Mouse (Mus musculus): ENCODE measurements around the gene Haus6. TPM values are rescaled to one million over a fixed set of nuclear protein-coding genes. Genes with fewer than 3 reads are reported as not detected.

The Haus6 gene
- polyA plus RNA-seq, 1 experiment from 2014 or later, result 10.6 TPM

GRCm38 (mm10) chr4:86612289-86612620 lies 400 bp upstream of the Haus6 start:
- H3K4me3 ChIP-seq (ENCODE audit: control insufficient read depth in 1 of 2, insufficient read depth in 1 of 2, low read depth in 1 of 2, low read length in 2 of 2), result peak overlapping the region; percentile 45 to 70
- peak overlapping the region; percentile 84 for H3K4me2 ChIP-seq (ENCODE audit: low read length)
- no peak for ATAC-seq (ENCODE audit: insufficient number of reproducible peaks, insufficient read depth, low FRiP score, low read depth)

GRCm38 (mm10) chr4:86591304-86591703 lies 20.6 kb downstream of the Haus6 start:
- ATAC-seq (ENCODE audit: insufficient number of reproducible peaks, insufficient read depth, low FRiP score, low read depth), result no peak
- Histone ChIP-seq H3K9ac (ENCODE audit: low read length) (no peak overlapping the region), H3K27me3 (ENCODE audit: control insufficient read depth, insufficient read depth, low read length) (no peaks in the 10 kb centered on the region), H3K4me3 (ENCODE audit: control insufficient read depth in 1 of 2, insufficient read depth in 1 of 2, low read depth in 1 of 2, low read length in 2 of 2) (no peak overlapping the region), H3K4me2 (ENCODE audit: low read length) (no peak overlapping the region), H3K27ac (replicated peaks in 1 of 2; ENCODE audit: control insufficient read depth in 1 of 2, insufficient read depth in 1 of 2, low read depth in 2 of 2, low read length in 2 of 2) (no peak overlapping the region), H3K4me1 (ENCODE audit: control insufficient read depth in 2 of 2, insufficient read depth in 2 of 2, low read length in 2 of 2) (no peaks in the 10 kb centered on the region), H3K36me3 (ENCODE audit: control insufficient read depth, insufficient read depth, low read length) (peaks cover 81% of the 10 kb centered on the region), H3K9me3 (ENCODE audit: control insufficient read depth, low read length) (no peaks in the 10 kb centered on the region)
- WGBS, result 97% methylated on average over 2 of the region's 2 CpGs

More at GRCm38 (mm10) chr4:86612289-86612620, 400 bp upstream of the Haus6 start:
- Histone ChIP-seq H3K4me1 (ENCODE audit: control insufficient read depth in 2 of 2, insufficient read depth in 2 of 2, low read length in 2 of 2) (peaks cover 2 to 9% of the 10 kb centered on the region in 2 experiments; a peak in 3 of 4 replicates), H3K9ac (ENCODE audit: low read length) (peak overlapping the region; percentile 67), H3K36me3 (ENCODE audit: control insufficient read depth, insufficient read depth, low read length) (peaks cover 3% of the 10 kb centered on the region; the same call in 1 of the 2 replicates), H3K27me3 (ENCODE audit: control insufficient read depth, insufficient read depth, low read length) (no peaks in the 10 kb centered on the region), H3K9me3 (ENCODE audit: control insufficient read depth, low read length) (no peaks in the 10 kb centered on the region), H3K27ac (replicated peaks in 1 of 2; ENCODE audit: control insufficient read depth in 1 of 2, insufficient read depth in 1 of 2, low read depth in 2 of 2, low read length in 2 of 2) (peak overlapping the region; percentile 31 to 71; a peak in 3 of 4 replicates)
- 26% methylated on average over 8 of the region's 8 CpGs for WGBS

GRCm38 (mm10) chr4:86588236-86588635 lies 23.6 kb downstream of the Haus6 start:
- Histone ChIP-seq H3K36me3 (ENCODE audit: control insufficient read depth, insufficient read depth, low read length) (peaks cover 88% of the 10 kb centered on the region), H3K9me3 (ENCODE audit: control insufficient read depth, low read length) (no peaks in the 10 kb centered on the region), H3K27me3 (ENCODE audit: control insufficient read depth, insufficient read depth, low read length) (no peaks in the 10 kb centered on the region), H3K4me2 (ENCODE audit: low read length) (no peak overlapping the region), H3K9ac (ENCODE audit: low read length) (no peak overlapping the region), H3K4me1 (ENCODE audit: control insufficient read depth in 2 of 2, insufficient read depth in 2 of 2, low read length in 2 of 2) (no peaks in the 10 kb centered on the region), H3K27ac (replicated peaks in 1 of 2; ENCODE audit: control insufficient read depth in 1 of 2, insufficient read depth in 1 of 2, low read depth in 2 of 2, low read length in 2 of 2) (no peak overlapping the region), H3K4me3 (ENCODE audit: control insufficient read depth in 1 of 2, insufficient read depth in 1 of 2, low read depth in 1 of 2, low read length in 2 of 2) (no peak overlapping the region)
- no peak for ATAC-seq (ENCODE audit: insufficient number of reproducible peaks, insufficient read depth, low FRiP score, low read depth)
- 89% methylated on average over 3 of the region's 3 CpGs for WGBS

GRCm38 (mm10) chr4:86580591-86580990 lies 31.3 kb downstream of the Haus6 start:
- H3K27ac ChIP-seq (replicated peaks in 1 of 2; ENCODE audit: control insufficient read depth in 1 of 2, insufficient read depth in 1 of 2, low read depth in 2 of 2, low read length in 2 of 2), result no peak overlapping the region
- peaks cover 2 to 19% of the 10 kb centered on the region in 2 experiments; a peak in 2 of 4 replicates for H3K4me1 ChIP-seq (ENCODE audit: control insufficient read depth in 2 of 2, insufficient read depth in 2 of 2, low read length in 2 of 2)
- no peaks in the 10 kb centered on the region for H3K27me3 ChIP-seq (ENCODE audit: control insufficient read depth, insufficient read depth, low read length)
- 79% methylated on average over 3 of the region's 3 CpGs for WGBS
- H3K4me3 ChIP-seq (ENCODE audit: control insufficient read depth in 1 of 2, insufficient read depth in 1 of 2, low read depth in 1 of 2, low read length in 2 of 2), result no peak overlapping the region
- H3K9ac ChIP-seq (ENCODE audit: low read length), result no peak overlapping the region
- peaks cover 62% of the 10 kb centered on the region for H3K36me3 ChIP-seq (ENCODE audit: control insufficient read depth, insufficient read depth, low read length)
- ATAC-seq (ENCODE audit: insufficient number of reproducible peaks, insufficient read depth, low FRiP score, low read depth), result no peak
- H3K4me2 ChIP-seq (ENCODE audit: low read length), result no peak overlapping the region
- no peaks in the 10 kb centered on the region for H3K9me3 ChIP-seq (ENCODE audit: control insufficient read depth, low read length)

GRCm38 (mm10) chr4:86580056-86580455 lies 31.8 kb downstream of the Haus6 start:
- no peak overlapping the region for H3K27ac ChIP-seq (replicated peaks in 1 of 2; ENCODE audit: control insufficient read depth in 1 of 2, insufficient read depth in 1 of 2, low read depth in 2 of 2, low read length in 2 of 2)
- H3K9ac ChIP-seq (ENCODE audit: low read length), result no peak overlapping the region
- no peaks in the 10 kb centered on the region for H3K9me3 ChIP-seq (ENCODE audit: control insufficient read depth, low read length)
- peaks cover 57% of the 10 kb centered on the region for H3K36me3 ChIP-seq (ENCODE audit: control insufficient read depth, insufficient read depth, low read length)
- H3K4me1 ChIP-seq (ENCODE audit: control insufficient read depth in 2 of 2, insufficient read depth in 2 of 2, low read length in 2 of 2), result peaks cover 2 to 20% of the 10 kb centered on the region in 2 experiments; a peak in 2 of 4 replicates
- no peak overlapping the region for H3K4me3 ChIP-seq (ENCODE audit: control insufficient read depth in 1 of 2, insufficient read depth in 1 of 2, low read depth in 1 of 2, low read length in 2 of 2)
- 70% methylated on average over 4 of the region's 4 CpGs for WGBS
- no peaks in the 10 kb centered on the region for H3K27me3 ChIP-seq (ENCODE audit: control insufficient read depth, insufficient read depth, low read length)
- ATAC-seq (ENCODE audit: insufficient number of reproducible peaks, insufficient read depth, low FRiP score, low read depth), result no peak
- H3K4me2 ChIP-seq (ENCODE audit: low read length), result no peak overlapping the region

GRCm38 (mm10) chr4:86576630-86577225 lies 35.1 kb downstream of the Haus6 start:
- Histone ChIP-seq H3K36me3 (ENCODE audit: control insufficient read depth, insufficient read depth, low read length) (peaks cover 28% of the 10 kb centered on the region), H3K9me3 (ENCODE audit: control insufficient read depth, low read length) (no peaks in the 10 kb centered on the region), H3K4me3 (ENCODE audit: control insufficient read depth in 1 of 2, insufficient read depth in 1 of 2, low read depth in 1 of 2, low read length in 2 of 2) (peak overlapping the region; percentile 80 to 87), H3K27me3 (ENCODE audit: control insufficient read depth, insufficient read depth, low read length) (no peaks in the 10 kb centered on the region), H3K4me2 (ENCODE audit: low read length) (peak overlapping the region; percentile 94), H3K4me1 (ENCODE audit: control insufficient read depth in 2 of 2, insufficient read depth in 2 of 2, low read length in 2 of 2) (peaks cover 2 to 23% of the 10 kb centered on the region in 2 experiments; a peak in 2 of 4 replicates), H3K27ac (replicated peaks in 1 of 2; ENCODE audit: control insufficient read depth in 1 of 2, insufficient read depth in 1 of 2, low read depth in 2 of 2, low read length in 2 of 2) (no peak overlapping the region), H3K9ac (ENCODE audit: low read length) (peak overlapping the region; percentile 95)
- 8% methylated on average over 11 of the region's 11 CpGs for WGBS
- ATAC-seq (ENCODE audit: insufficient number of reproducible peaks, insufficient read depth, low FRiP score, low read depth), result no peak

- Histone ChIP-seq H3K36me3 (ENCODE audit: control insufficient read depth, insufficient read depth, low read length) (peaks cover 26% of the 10 kb centered on the region), H3K27ac (replicated peaks in 1 of 2; ENCODE audit: control insufficient read depth in 1 of 2, insufficient read depth in 1 of 2, low read depth in 2 of 2, low read length in 2 of 2) (peak overlapping the region; percentile 93 to 95), H3K9ac (ENCODE audit: low read length) (peak overlapping the region; percentile 95), H3K9me3 (ENCODE audit: control insufficient read depth, low read length) (no peaks in the 10 kb centered on the region), H3K27me3 (ENCODE audit: control insufficient read depth, insufficient read depth, low read length) (no peaks in the 10 kb centered on the region), H3K4me1 (ENCODE audit: control insufficient read depth in 2 of 2, insufficient read depth in 2 of 2, low read length in 2 of 2) (peaks cover 2 to 23% of the 10 kb centered on the region in 2 experiments; a peak in 2 of 4 replicates), H3K4me2 (ENCODE audit: low read length) (peak overlapping the region; percentile 94), H3K4me3 (ENCODE audit: control insufficient read depth in 1 of 2, insufficient read depth in 1 of 2, low read depth in 1 of 2, low read length in 2 of 2) (peak overlapping the region; percentile 80 to 87)
- no peak for ATAC-seq (ENCODE audit: insufficient number of reproducible peaks, insufficient read depth, low FRiP score, low read depth)
- under 1% methylated on average over 20 of the region's 20 CpGs for WGBS
Observed at GRCm38 (mm10) chr4:86576120-86576541, 35.7 kb downstream of the Haus6 start.

All from heart, embryonic 14.5 days (tissue).